Mouse (Mus musculus) cerebellum, postnatal 14 days (tissue): ENCODE measurements at regions not wholly inside any gene's neighbourhood (a gene's known extent, or its start where the extent isn't known, plus 50 kb on each side); places are given as distances from the start of the nearest gene placed in this dataset.
A peak's percentile ranks its signal among the peaks of the same experiment; 100 is the strongest.

Source experiments
- DNase-seq, 2 experiments: peaks; one replicate each; pipeline ENCODE4 v3.0.0; 2021; ENCODE audit warnings: mixed read lengths in 2 of 2

- no peak for DNase-seq
Measured at GRCm38 (mm10) chr8:11145251-11145650, 137.0 kb upstream of the Irs2 start.

DNA sequence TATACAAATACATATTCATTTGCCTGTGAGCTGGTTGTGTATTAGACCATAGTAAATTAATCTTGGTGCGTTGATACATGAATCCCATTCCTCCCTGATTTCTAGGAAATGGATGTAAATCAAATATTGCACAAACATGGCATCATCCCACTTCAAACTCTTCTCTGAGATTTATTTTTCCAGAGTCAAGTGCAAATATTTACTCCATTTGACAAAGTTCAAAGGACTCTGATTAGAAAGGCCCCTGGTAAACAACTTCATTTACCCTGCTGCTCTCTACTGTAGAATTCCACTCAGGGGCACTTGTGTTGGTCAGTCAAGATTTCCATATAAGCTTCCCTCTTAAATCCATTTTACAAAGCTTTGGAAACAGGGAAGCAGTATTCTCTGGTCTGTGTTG lies 132.3 kb upstream of the Irs2 start:
- DNase-seq = no peak

- no peak for DNase-seq
Measured at GRCm38 (mm10) chr8:11139294-11139693, 131.0 kb upstream of the Irs2 start.

GRCm38 (mm10) chr8:11138302-11139020 lies 130.2 kb upstream of the Irs2 start:
- DNase-seq = no peak

DNA sequence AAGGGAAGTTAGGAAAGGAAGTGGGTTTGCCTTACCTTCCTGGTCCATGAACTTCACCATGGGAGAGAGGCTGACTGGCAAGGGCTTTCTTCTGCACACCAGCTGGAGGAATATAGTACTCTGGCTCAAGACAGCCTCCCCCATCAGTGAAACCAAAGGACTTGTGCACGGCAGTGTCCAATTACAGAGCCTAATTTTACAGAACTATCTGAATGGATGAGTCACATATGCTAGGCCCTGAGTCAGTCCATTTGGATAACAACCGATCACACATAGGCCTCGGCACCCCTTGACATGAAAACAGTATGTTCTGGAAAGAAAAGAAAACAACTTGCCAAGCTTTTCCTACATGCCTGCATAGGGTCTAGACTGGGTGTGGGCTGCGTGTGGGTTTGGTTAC lies 128.3 kb upstream of the Irs2 start:
- DNase-seq = no peak

DNA sequence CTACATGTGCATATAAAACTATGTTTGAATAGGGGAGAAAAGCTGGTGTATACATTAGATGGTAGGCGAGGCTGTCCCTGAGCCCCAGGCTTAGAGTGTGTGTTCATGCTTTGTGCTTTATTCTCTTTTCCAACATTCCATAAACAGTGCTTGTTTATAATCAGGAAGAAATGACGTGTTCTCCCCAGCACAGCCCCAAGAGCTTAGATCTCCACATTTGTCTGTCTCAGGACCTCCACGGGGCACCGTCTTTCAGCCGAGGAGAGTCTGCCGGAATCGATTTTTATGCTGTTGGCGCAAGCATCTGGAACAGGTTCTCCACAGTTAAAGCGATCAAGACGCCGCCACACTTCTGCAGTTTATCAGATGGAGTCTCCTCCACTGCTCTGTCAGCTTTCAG lies 126.9 kb upstream of the Irs2 start:
- DNase-seq = no peak

DNA sequence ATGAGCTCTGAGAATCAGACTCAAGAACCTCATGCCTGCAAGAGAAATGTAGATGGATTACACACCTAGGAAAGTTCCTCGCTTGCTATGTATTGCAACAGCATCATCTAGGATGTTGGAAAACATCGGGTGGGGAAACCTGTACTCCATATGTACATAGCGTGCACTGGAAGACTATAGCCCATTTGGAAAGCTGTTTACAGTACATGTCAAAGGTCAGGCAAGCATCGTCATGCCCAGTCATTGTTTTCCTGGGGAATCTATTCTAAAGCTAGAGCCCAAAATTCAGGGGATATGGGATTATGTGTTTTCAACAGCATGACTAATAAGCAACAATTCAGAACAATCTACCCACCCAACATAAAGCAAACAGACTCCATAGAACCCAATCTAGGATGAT lies 126.3 kb upstream of the Irs2 start:
- DNase-seq = no peak

- DNase-seq = no peak
Measured at GRCm38 (mm10) chr8:11119030-11119634, 110.9 kb upstream of the Irs2 start.

DNA sequence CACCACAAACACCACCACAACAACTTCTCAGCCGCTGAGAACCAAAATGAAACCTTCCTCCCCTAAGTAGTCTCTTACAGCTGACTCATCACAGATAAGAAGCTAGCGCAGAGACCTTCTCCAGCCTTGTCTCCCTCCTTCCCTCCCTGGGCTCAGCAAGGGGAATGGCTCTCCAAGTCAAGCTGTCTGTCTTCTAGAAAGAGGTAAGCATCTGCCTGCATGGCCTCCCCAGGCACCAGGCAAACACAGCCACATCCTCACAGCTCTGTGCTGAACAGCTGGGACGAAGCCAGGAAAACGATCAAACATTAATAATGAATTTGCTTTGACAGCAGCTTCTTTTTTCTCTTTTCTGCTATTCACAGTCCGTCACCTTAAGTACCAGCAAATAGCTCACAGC lies 108.3 kb upstream of the Irs2 start:
- no peak for DNase-seq

DNA sequence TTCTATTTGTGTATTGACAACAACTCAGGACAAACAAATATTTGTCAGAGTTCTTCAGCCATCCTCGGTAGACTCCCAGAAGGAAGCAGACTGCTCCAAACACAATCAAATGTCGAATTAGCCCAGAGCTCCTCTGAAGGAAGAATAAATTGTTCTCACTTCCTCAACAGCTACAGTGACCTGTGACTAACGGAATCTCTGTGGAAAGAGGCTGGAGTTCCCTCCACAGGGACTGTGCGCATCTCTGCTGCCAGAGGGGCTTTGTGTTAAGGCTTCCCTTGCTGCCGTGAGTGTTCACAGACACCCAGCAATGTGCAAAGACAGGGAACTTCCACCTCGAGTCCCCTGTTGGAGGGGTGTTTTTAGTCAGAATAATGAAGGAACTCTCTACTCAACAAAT lies 107.0 kb upstream of the Irs2 start:
- DNase-seq = no peak

GRCm38 (mm10) chr8:11114531-11114930 lies 106.3 kb upstream of the Irs2 start:
- no peak for DNase-seq

- no peak for DNase-seq
Measured at GRCm38 (mm10) chr8:11112908-11113532, 104.8 kb upstream of the Irs2 start.

DNA sequence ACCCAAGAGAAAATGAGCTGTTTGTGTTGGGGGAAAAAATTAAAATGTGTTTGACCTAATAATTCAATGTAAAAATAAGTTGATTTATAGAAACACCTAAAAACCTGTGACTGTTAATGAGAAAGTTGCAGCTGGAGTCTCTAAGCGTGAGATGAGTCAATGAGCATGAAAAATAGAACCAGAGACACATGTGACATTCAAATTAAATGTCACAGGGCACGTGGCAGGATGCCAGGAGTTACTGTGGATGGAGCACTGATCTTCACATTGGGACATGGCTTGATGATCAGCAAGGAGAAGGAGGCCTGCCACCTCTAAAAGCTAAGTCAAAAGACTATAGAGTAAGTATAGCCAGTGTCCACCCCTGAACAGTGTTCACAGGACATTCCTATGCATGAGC lies 103.7 kb upstream of the Irs2 start:
- DNase-seq = peak in 1 of 2 experiments; percentile 21

GRCm38 (mm10) chr8:11107435-11107834 lies 99.2 kb upstream of the Irs2 start:
- DNase-seq = no peak

DNA sequence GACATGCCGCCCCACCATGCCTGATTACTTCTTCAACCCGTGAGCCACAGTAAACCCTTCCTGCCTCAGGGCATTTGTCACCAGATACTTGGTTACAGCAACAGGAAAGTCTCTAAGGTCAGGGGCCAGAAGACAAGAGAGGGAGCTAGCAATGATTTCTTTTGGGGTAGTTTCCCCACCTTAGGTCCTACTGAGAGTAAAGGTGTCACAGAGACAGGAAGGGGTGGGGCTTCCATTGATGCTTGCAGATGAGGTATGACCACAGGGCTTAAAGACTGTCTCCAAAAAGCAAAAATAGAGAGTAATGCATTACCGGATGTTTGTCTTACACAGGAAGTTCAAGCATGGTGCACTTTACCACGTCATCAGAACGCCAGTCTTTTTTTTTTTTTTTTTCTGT lies 98.8 kb upstream of the Irs2 start:
- DNase-seq = no peak

- no peak for DNase-seq
Measured at GRCm38 (mm10) chr8:11103745-11104607, 95.7 kb upstream of the Irs2 start.

GRCm38 (mm10) chr8:11100310-11100709 lies 92.1 kb upstream of the Irs2 start:
- DNase-seq = no peak

GRCm38 (mm10) chr8:11099591-11099855 lies 91.3 kb upstream of the Irs2 start:
- no peak for DNase-seq

- no peak for DNase-seq
Measured at GRCm38 (mm10) chr8:11098790-11099590, 90.7 kb upstream of the Irs2 start.

GRCm38 (mm10) chr8:11098228-11098778 lies 90.0 kb upstream of the Irs2 start:
- DNase-seq = peak; percentile 30 to 54

GRCm38 (mm10) chr8:11097813-11098212 lies 89.6 kb upstream of the Irs2 start:
- no peak for DNase-seq

DNA sequence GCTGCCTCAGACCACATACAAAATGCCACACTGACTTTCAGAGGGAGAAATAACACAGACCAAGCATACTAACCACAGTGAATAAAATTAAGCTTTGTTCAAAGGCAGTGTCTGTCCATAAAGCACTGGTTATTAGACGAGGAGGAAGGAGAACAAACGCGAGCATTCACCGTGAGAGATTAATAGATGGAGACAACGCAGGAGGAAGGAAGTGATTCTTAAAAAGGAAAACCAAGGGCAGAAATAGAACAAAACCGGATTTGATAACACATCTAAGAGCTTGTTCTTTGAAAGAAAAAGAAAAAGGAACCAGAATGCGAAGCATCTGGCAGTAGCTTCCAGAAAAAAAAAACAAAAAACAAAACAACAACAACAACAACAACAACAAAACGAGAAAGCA lies 86.3 kb upstream of the Irs2 start:
- DNase-seq = no peak

- DNase-seq = no peak
Measured at GRCm38 (mm10) chr8:11092348-11092747, 84.1 kb upstream of the Irs2 start.
